Mouse (Mus musculus): ENCODE results near the gene Bcl2l14. TPM values are rescaled to one million over a fixed set of nuclear protein-coding genes. Genes with fewer than 3 reads are reported as not detected.

The Bcl2l14 gene
- polyA plus RNA-seq, 1 experiment from 2014 or later, result 0.33 TPM

DNA sequence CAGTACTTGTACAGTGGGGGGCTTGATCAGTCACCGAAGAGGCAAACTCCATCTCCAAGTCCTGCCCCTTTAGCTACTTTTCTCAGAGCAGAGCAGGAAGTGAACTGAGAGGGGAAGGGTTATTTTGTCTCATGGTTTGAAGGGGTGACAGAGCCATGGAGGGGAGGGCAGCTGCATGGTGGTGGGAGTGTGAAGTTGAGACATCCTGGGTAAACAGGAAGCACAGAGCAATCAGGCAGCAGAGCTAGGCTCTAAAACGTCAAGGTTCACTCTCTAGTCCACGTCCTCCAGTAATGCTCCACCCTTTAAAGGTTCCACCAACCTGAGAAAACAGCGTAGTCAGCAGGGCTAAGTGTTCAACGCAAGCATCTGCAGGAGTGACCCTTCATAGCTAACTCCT is 40.8 kb downstream of the Bcl2l14 start:
- no peaks in the 10 kb centered on the region for H3K36me3 ChIP-seq
- H3K27ac ChIP-seq, result no peak overlapping the region
- no peak overlapping the region for H3K4me3 ChIP-seq
- no peak for DNase-seq (ENCODE audit: low spot score)
- H3K9me3 ChIP-seq, result no peaks in the 10 kb centered on the region
- H3K4me1 ChIP-seq, result peaks cover 17% of the 10 kb centered on the region
- whole genome bisulfite sequencing, result 61% methylated on average over 5 of the region's 5 CpGs
- no peaks in the 10 kb centered on the region for H3K27me3 ChIP-seq (ENCODE audit: insufficient read depth, poor library complexity, severe bottlenecking)

DNA sequence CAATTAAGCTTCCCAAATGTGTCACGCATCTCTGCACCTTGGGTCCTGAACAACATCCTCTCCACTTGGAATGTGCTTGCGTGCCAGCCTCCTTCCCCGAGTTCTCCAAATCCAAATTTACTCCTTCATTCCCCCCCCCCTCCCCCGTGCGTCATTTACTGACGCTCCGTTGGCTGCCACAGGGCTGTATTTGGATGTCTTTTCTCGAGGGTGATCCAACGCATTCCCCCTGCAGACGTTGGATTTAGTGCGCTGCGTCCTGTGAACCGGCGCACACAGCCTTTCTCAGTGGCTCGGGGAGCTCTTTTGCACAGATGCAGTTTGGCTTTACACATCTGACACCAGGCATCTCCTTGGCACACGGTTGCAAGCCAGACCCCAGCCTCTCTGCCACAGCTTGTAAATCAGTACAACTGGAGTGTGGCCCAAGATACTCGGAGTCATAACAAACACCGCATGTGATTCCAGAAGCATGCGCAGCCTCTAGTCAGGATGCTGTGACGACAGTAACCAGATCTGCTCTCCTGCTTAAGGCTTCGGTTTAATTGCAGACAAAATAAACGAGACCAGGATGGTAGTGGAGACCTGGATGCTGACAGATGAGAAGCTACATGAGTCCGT is 43.4 kb downstream of the Bcl2l14 start:
- WGBS, result 36% methylated on average over 23 of the region's 23 CpGs
- DNase-seq (ENCODE audit: low spot score), result no peak
- no peaks in the 10 kb centered on the region for H3K9me3 ChIP-seq
- no peaks in the 10 kb centered on the region for H3K27me3 ChIP-seq (ENCODE audit: insufficient read depth, poor library complexity, severe bottlenecking)
- H3K27ac ChIP-seq, result peak overlapping the region; percentile 62
- peaks cover 23% of the 10 kb centered on the region for H3K4me1 ChIP-seq
- H3K36me3 ChIP-seq, result 0 out of 2 replicates have a peak, but pooled peaks cover under 1% of the 10 kb centered on the region
- H3K4me3 ChIP-seq, result peak overlapping the region; percentile 43

DNA sequence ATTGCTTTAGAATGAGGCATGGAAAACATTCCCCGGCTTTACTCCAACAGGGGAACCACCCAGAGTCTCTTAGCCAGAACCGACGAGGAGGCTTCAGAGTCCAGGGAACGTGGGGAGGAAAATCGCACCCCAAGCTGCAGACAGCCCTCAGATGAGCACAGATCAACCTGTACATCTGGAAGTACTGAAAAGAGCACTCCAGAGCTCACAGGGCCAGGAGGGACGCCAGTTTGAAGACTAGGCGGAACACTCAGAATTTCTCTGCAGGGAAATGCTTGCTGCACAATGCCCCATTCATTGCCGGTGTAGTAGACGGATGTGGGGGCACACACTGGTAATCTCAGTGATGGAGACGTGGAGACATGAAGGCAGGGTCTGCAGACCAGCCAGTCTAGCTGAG is 43.9 kb downstream of the Bcl2l14 start:
- DNase-seq (ENCODE audit: low spot score), result no peak
- 0 out of 2 replicates have a peak overlapping the region, but pooled peaks have one; percentile 62 for H3K27ac ChIP-seq
- peaks cover 5% of the 10 kb centered on the region for H3K36me3 ChIP-seq
- no peaks in the 10 kb centered on the region for H3K9me3 ChIP-seq
- peak overlapping the region; percentile 43 for H3K4me3 ChIP-seq
- WGBS, result 36% methylated on average over 10 of the region's 10 CpGs
- peaks cover 23% of the 10 kb centered on the region for H3K4me1 ChIP-seq
- no peaks in the 10 kb centered on the region for H3K27me3 ChIP-seq (ENCODE audit: insufficient read depth, poor library complexity, severe bottlenecking)

DNA sequence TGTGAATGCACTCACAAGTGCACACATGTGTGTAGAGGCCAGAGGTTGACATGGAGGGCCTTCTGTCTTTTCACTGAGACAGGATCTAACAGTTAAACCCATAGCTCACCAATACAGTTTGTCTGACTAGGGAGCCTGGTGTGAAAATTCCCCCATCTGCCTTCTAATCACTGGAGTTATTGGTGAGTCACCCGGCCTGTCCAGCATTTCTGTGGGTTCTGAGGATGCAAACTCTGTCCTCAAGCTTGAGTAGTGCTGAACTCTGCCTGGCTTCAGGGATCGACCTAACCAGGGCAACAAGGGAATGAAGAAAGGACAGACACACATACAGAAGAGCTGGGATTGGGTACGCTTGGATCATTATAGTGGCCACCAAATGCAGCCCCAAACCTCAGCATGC is 45.6 kb downstream of the Bcl2l14 start:
- DNase-seq (ENCODE audit: low spot score), result no peak
- no peak overlapping the region for H3K27ac ChIP-seq
- H3K27me3 ChIP-seq (ENCODE audit: insufficient read depth, poor library complexity, severe bottlenecking), result no peaks in the 10 kb centered on the region
- WGBS, result 86% methylated on average over 3 of the region's 3 CpGs
- H3K9me3 ChIP-seq, result no peaks in the 10 kb centered on the region
- H3K4me1 ChIP-seq, result peaks cover 23% of the 10 kb centered on the region
- H3K36me3 ChIP-seq, result peaks cover 15% of the 10 kb centered on the region
- no peak overlapping the region for H3K4me3 ChIP-seq

DNA sequence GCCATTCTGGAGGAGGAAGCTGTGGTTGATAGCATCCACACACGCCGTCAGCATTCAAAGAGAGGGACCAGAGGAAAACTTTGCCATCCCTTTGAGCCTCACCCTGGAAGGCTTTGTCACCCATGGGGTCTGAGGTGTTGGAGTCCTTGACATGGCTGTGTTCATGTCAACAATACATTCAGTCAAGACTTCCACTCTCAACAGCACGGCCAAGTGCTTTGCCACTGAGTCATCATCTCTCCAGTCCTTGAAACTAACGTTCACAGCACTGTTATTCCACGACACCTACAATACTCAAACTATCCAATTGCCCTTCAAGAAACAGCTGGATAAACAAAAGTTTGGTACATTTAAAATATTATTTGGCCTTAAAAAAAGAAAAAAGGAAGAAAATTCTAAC is 46.1 kb downstream of the Bcl2l14 start:
- H3K4me3 ChIP-seq, result no peak overlapping the region
- H3K27ac ChIP-seq, result no peak overlapping the region
- no peaks in the 10 kb centered on the region for H3K9me3 ChIP-seq
- no peak for DNase-seq (ENCODE audit: low spot score)
- peaks cover 15% of the 10 kb centered on the region for H3K36me3 ChIP-seq
- 65% methylated on average over 5 of the region's 5 CpGs for WGBS
- H3K4me1 ChIP-seq, result peaks cover 23% of the 10 kb centered on the region
- H3K27me3 ChIP-seq (ENCODE audit: insufficient read depth, poor library complexity, severe bottlenecking), result no peaks in the 10 kb centered on the region

DNA sequence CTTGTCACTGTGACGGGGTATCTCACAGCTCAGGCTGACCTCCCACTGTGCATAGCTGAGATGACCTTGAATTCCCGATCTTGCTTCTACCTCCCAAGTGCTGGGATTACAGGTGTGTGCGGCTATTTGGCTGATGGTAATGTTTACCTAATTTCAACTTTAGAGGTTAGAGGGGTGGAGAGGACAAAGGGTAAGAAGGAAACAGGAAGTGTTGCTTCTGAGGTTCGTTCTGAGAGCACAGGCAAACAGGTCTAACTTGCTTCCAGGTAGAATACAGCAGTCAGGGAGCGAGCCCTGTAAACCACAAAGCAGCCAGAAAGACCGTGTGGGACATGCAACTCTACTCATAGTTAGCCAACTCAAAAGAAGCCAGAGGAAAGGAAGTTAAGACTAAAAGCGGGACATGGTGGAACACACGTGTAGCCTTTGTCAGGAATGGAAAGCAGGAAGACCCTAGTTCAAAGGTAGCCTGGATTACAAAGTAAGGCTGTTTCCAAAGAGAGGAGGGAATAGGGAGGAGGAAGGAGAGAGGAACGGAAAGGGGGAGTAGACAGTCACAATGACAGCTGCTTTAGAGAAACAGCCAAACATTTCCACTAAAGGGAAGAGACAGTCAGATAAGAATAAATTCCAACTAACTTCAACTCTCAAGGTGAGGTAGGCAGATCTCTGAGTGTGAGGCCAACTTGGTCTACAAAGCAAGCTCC is 47.2 kb downstream of the Bcl2l14 start:
- DNase-seq (ENCODE audit: low spot score), result no peak
- Histone ChIP-seq H3K4me1 (peaks cover 23% of the 10 kb centered on the region), H3K27me3 (ENCODE audit: insufficient read depth, poor library complexity, severe bottlenecking) (no peaks in the 10 kb centered on the region), H3K36me3 (peaks cover 16% of the 10 kb centered on the region), H3K4me3 (no peak overlapping the region), H3K9me3 (no peaks in the 10 kb centered on the region), H3K27ac (no peak overlapping the region)
- 73% methylated on average over 9 of the region's 9 CpGs for WGBS

DNA sequence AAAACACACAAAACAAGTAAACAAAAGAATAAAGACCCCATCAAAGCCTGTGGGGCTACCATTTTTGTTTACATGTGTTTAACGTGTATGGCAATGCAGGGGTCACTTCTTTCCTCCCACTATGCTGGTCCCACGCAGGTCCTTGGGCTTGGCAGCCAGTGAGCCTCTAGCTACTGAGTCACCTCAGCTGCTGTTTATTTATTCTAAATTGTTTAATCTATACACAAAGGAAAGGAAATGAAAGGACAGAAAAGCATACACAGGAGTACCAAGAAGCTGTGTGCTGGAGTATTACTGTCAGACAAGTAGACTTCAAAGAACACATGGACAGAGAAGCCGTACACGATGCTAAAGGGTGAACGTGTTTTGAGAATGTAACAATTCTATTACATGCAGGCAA is 47.8 kb downstream of the Bcl2l14 start:
- 79% methylated on average over 5 of the region's 5 CpGs for WGBS
- Histone ChIP-seq H3K36me3 (peaks cover 20% of the 10 kb centered on the region), H3K27ac (no peak overlapping the region), H3K9me3 (no peaks in the 10 kb centered on the region), H3K4me3 (no peak overlapping the region), H3K4me1 (peaks cover 23% of the 10 kb centered on the region), H3K27me3 (ENCODE audit: insufficient read depth, poor library complexity, severe bottlenecking) (no peaks in the 10 kb centered on the region)
- DNase-seq (ENCODE audit: low spot score), result no peak

DNA sequence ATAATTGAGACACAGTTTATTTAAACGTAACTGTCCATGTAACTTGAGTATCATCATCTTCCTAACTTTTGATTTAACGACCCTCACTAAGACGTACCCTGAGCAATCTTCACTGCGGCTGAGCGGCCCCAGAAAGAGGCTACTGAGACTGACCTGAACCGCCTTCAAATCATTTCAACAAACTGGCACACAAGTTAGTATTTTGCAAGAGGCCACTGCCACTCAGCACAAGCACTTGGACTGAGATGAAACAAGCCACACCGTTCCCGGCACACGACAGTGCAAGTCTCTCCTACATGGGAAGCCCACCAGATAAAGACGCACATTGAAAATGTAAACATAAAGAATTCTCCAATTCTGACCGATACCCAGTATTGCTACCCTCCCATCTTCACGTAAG is 52.3 kb downstream of the Bcl2l14 start:
- no peak overlapping the region for H3K4me3 ChIP-seq
- H3K4me1 ChIP-seq, result peaks cover 11% of the 10 kb centered on the region
- H3K27ac ChIP-seq, result no peak overlapping the region
- H3K36me3 ChIP-seq, result peaks cover 58% of the 10 kb centered on the region
- no peaks in the 10 kb centered on the region for H3K27me3 ChIP-seq (ENCODE audit: insufficient read depth, poor library complexity, severe bottlenecking)
- H3K9me3 ChIP-seq, result no peaks in the 10 kb centered on the region
- 89% methylated on average over 12 of the region's 12 CpGs for WGBS
- DNase-seq (ENCODE audit: low spot score), result no peak

DNA sequence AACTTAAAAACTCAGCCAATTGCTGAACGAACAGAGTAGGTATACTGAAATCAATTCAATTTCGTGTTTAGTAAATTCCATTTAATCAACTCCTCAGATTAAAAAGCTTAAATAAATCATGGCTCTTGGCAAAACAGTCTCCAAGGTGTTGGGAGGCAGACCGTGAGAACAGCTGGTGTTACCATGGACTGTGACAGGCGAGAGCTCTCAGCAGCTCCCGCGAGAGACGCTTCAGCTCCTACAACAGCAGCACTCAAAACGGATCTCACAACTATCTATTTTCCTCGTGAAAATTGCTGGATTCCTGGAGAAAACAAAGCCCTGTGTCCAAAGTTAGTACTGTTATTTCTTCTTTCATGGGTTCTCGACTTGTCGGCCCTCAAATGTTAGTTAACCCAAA is 53.8 kb downstream of the Bcl2l14 start:
- H3K4me1 ChIP-seq, result peaks cover 6% of the 10 kb centered on the region; the same call in 1 of the 2 replicates
- 70% methylated on average over 11 of the region's 11 CpGs for WGBS
- no peaks in the 10 kb centered on the region for H3K9me3 ChIP-seq
- no peak for DNase-seq (ENCODE audit: low spot score)
- no peak overlapping the region for H3K4me3 ChIP-seq
- no peaks in the 10 kb centered on the region for H3K27me3 ChIP-seq (ENCODE audit: insufficient read depth, poor library complexity, severe bottlenecking)
- H3K27ac ChIP-seq, result no peak overlapping the region
- H3K36me3 ChIP-seq, result peaks cover 68% of the 10 kb centered on the region

DNA sequence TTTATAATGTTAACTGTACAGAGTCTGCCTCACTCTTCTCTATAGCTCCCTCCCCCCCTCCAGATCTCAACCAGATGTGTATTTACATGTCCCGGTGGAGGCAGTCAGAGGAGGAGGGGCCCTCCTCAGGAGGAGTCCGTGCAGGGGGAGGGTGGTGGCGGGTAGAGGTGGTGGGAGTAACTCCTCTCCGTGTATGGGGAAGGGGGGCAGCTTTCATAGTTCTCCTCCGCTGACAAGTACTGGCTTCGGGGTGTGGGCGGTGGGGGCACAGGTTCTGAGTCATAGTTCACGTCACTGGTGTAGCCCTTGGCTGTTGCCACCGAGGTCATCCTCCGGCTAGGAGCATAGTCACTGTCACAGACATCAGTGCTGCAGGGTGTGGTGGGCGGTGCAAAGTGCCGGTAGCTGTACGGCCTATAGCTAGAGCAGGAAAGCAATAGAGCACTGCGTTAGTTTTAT is 54.6 kb downstream of the Bcl2l14 start:
- Histone ChIP-seq H3K9me3 (no peaks in the 10 kb centered on the region), H3K27ac (no peak overlapping the region), H3K4me3 (no peak overlapping the region), H3K27me3 (ENCODE audit: insufficient read depth, poor library complexity, severe bottlenecking) (no peaks in the 10 kb centered on the region), H3K4me1 (peaks cover 6% of the 10 kb centered on the region; the same call in 1 of the 2 replicates), H3K36me3 (peaks cover 73% of the 10 kb centered on the region)
- no peak for DNase-seq (ENCODE audit: low spot score)
- WGBS, result 60% methylated on average over 14 of the region's 14 CpGs

DNA sequence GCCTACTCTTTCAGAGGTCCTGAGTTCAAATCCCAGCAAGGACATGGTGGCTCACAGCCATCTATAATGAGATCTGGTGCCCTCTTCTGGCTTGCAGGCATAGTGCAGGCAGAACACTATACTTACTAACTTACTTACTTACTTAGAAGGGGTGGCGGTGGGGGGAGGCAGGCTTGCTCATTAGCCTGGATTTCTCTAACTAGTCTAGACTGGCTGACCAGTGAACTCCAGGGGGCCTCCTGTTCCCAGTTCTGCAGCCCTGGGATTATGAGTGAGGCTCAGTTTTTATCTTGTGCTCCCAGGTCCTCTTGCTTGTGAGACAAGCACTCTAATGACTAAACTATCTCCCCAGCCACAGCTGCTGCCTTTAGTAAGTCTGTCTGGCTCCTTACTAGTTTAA is 58.0 kb downstream of the Bcl2l14 start:
- H3K36me3 ChIP-seq, result peaks cover 92% of the 10 kb centered on the region
- no peaks in the 10 kb centered on the region for H3K9me3 ChIP-seq
- WGBS, result 100% methylated on average over 1 of the region's 1 CpGs
- peaks cover 6% of the 10 kb centered on the region; the same call in 1 of the 2 replicates for H3K4me1 ChIP-seq
- no peak overlapping the region for H3K4me3 ChIP-seq
- no peak for DNase-seq (ENCODE audit: low spot score)
- H3K27me3 ChIP-seq (ENCODE audit: insufficient read depth, poor library complexity, severe bottlenecking), result no peaks in the 10 kb centered on the region
- H3K27ac ChIP-seq, result no peak overlapping the region

DNA sequence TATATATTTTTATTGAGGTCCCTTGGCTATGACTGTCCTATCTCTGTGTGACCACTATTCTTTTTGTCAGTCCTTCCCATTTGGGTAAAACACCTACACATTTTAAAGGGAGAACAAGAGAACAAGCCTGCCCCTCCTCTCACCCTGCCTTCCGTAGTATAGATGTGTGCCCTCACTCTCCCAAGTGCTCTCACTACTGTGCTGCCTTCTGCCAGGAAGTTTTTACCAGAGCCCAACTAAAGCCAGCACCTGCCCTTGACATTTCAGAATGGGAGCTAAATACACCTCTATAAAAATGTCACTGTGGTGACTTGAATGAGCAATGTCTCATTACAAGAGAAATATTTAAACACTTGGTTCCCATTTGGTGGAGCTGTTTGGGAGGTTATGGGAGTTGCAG is 62.3 kb downstream of the Bcl2l14 start:
- Histone ChIP-seq H3K27ac (no peak overlapping the region), H3K4me3 (no peak overlapping the region), H3K27me3 (ENCODE audit: insufficient read depth, poor library complexity, severe bottlenecking) (no peaks in the 10 kb centered on the region), H3K4me1 (no peaks in the 10 kb centered on the region), H3K9me3 (no peaks in the 10 kb centered on the region), H3K36me3 (peaks cover 87% of the 10 kb centered on the region)
- DNase-seq (ENCODE audit: low spot score), result no peak
- WGBS, result 84% methylated on average over 1 of the region's 1 CpGs

DNA sequence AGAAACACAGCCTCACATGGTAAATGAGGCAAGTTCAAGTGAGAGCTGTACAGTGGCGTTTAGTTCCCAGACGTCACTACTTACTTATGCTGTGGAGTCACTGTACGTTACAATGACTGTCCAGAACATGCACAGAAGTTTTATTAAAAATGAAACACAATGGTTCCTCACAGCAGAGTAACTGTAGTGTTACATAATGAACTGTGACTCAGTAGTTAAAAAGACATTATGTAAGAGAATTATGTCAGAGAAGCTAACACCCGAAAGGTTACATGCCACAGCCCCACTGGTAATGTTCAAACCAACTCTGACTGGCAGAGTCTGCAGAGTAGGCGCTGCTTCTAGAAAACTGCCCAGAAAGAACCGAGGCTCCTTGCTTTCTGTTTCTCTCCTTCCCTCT is 65.1 kb downstream of the Bcl2l14 start:
- H3K27me3 ChIP-seq (ENCODE audit: insufficient read depth, poor library complexity, severe bottlenecking), result no peaks in the 10 kb centered on the region
- no peak for DNase-seq (ENCODE audit: low spot score)
- no peaks in the 10 kb centered on the region for H3K4me1 ChIP-seq
- no peak overlapping the region for H3K4me3 ChIP-seq
- 88% methylated on average over 6 of the region's 6 CpGs for WGBS
- H3K9me3 ChIP-seq, result no peaks in the 10 kb centered on the region
- peaks cover 82% of the 10 kb centered on the region for H3K36me3 ChIP-seq
- H3K27ac ChIP-seq, result no peak overlapping the region
